Mouse (Mus musculus) B cell, adult (primary cell): ENCODE data around the gene Mrps34. TPM values are rescaled to one million over a fixed set of nuclear protein-coding genes. Genes with fewer than 3 reads are reported as not detected.

Source experiments
- total RNA-seq: library from RNA; stranded (reverse); gene quantifications from 4 replicates; pipeline ENCODE4 v1.2.4, GENCODE M21; 2023; ENCODE audit not compliant: inconsistent age

The Mrps34 gene
- total RNA-seq, result 26.8 to 35.6 TPM (median 29.2 TPM) in 4 replicates

GRCm38 (mm10) chr17:24894995-24895547, at the start of gene Mrps34, which contains the start of gene Eme2:
TSS of gene Mrps34 (plus strand) at chr17:24895116.
TSS of gene Eme2 (minus strand) at chr17:24895087.

GRCm38 (mm10) chr17:24850065-24850772, 44.7 kb upstream of the Mrps34 start, which contains the start of gene Fahd1:
TSS of gene Fahd1 (minus strand) at chr17:24850364.

GRCm38 (mm10) chr17:24865776-24866175, 29.1 kb upstream of the Mrps34 start, which contains the start of gene Igfals:
TSS of gene Igfals (plus strand) at chr17:24865997.

GRCm38 (mm10) chr17:24886134-24886931, 8.6 kb upstream of the Mrps34 start, which contains the start of the genes Nubp2 and Spsb3:
TSS of gene Nubp2 (minus strand) at chr17:24886349.
TSS of gene Spsb3 (plus strand) at chr17:24886643.

GRCm38 (mm10) chr17:24896241-24896992, 1.5 kb downstream of the Mrps34 start, which contains the start of gene Nme3:
TSS of gene Nme3 (plus strand) at chr17:24896500.

GRCm38 (mm10) chr17:24936259-24937237, 41.6 kb downstream of the Mrps34 start, which contains the start of gene Mapk8ip3:
TSS of gene Mapk8ip3 (minus strand) at chr17:24936977.

Other genes starting within 250 kb of the Mrps34 start
- gene Slc9a3r2, start 244.8 kb upstream of the Mrps34 start, total RNA-seq, result 0.48 to 0.51 TPM in 2 of 4 replicates, not detected in the others
- gene Npw, start 236.7 kb upstream of the Mrps34 start, total RNA-seq, result not detected in 4 replicates
- 52.7 to 59.6 TPM (median 57.9 TPM) in 4 replicates for gene Zfp598, start 225.4 kb upstream of the Mrps34 start, total RNA-seq
- gene Syngr3, start 205.2 kb upstream of the Mrps34 start, total RNA-seq, result not detected in 4 replicates
- gene Gfer, start 199.0 kb upstream of the Mrps34 start, total RNA-seq, result 16.9 to 18.7 TPM (median 18.1 TPM) in 4 replicates
- 7.7 to 11.6 TPM (median 8.4 TPM) in 4 replicates for gene Noxo1, start 198.9 kb upstream of the Mrps34 start, total RNA-seq
- 31.4 to 36.1 TPM (median 33.4 TPM) in 4 replicates for gene Tbl3, start 187.5 kb upstream of the Mrps34 start, total RNA-seq
- gene Rnf151, start 177.1 kb upstream of the Mrps34 start, total RNA-seq, result 0.78 TPM in 1 of 4 replicates, not detected in the others
- gene Rps2, start 177.0 kb upstream of the Mrps34 start, total RNA-seq, result 1,210 to 1,288 TPM (median 1,234 TPM) in 4 replicates
- gene Ndufb10, start 170.6 kb upstream of the Mrps34 start, total RNA-seq, result 71.7 to 80.7 TPM (median 73.5 TPM) in 4 replicates
- gene Rpl3l, start 167.3 kb upstream of the Mrps34 start, total RNA-seq, result not detected in 4 replicates
- gene Msrb1, start 158.5 kb upstream of the Mrps34 start, total RNA-seq, result 29.6 to 37.8 TPM (median 32.9 TPM) in 4 replicates
- not detected in 4 replicates for gene Hs3st6, start 142.1 kb upstream of the Mrps34 start, total RNA-seq
- not detected in 4 replicates for gene Meiob, start 90.8 kb upstream of the Mrps34 start, total RNA-seq
- 27.5 to 30.3 TPM (median 27.9 TPM) in 4 replicates for gene Hagh, start 55.0 kb upstream of the Mrps34 start, total RNA-seq
- gene Fahd1, start 44.8 kb upstream of the Mrps34 start, total RNA-seq, result 2.0 to 2.5 TPM (median 2.2 TPM) in 4 replicates
- 0.54 to 1.4 TPM (median 0.66 TPM) in 3 of 4 replicates, not detected in the other for gene Igfals, start 29.1 kb upstream of the Mrps34 start, total RNA-seq
- gene Nubp2, start 8.8 kb upstream of the Mrps34 start, total RNA-seq, result 54.8 to 67.5 TPM (median 67.0 TPM) in 4 replicates
- 26.0 to 31.7 TPM (median 30.6 TPM) in 4 replicates for gene Spsb3, start 8.5 kb upstream of the Mrps34 start, total RNA-seq
- gene Eme2, start within 50 bp of the Mrps34 start, total RNA-seq, result 65.6 to 76.2 TPM (median 68.2 TPM) in 4 replicates
- 23.0 to 37.2 TPM (median 27.7 TPM) in 4 replicates for gene Nme3, start 1.4 kb downstream of the Mrps34 start, total RNA-seq
- gene Mapk8ip3, start 41.9 kb downstream of the Mrps34 start, total RNA-seq, result 200 to 220 TPM (median 218 TPM) in 4 replicates
- gene Jpt2, start 65.6 kb downstream of the Mrps34 start, total RNA-seq, result 28.7 to 38.2 TPM (median 33.4 TPM) in 4 replicates
- gene Cramp1l, start 120.7 kb downstream of the Mrps34 start, total RNA-seq, result 38.2 to 47.6 TPM (median 41.7 TPM) in 4 replicates
- 66.0 to 71.9 TPM (median 68.3 TPM) in 4 replicates for gene Ift140, start 121.0 kb downstream of the Mrps34 start, total RNA-seq
- gene Tmem204, start 188.5 kb downstream of the Mrps34 start, total RNA-seq, result not detected in 4 replicates
- gene Telo2, start 220.9 kb downstream of the Mrps34 start, total RNA-seq, result 30.5 to 38.6 TPM (median 33.5 TPM) in 4 replicates
- gene Ptx4, start 225.6 kb downstream of the Mrps34 start, total RNA-seq, result not detected in 4 replicates
- gene Clcn7, start 238.3 kb downstream of the Mrps34 start, total RNA-seq, result 41.6 to 51.0 TPM (median 43.7 TPM) in 4 replicates